Mouse (Mus musculus): ENCODE measurements around the gene Clip2.

GRCm38 (mm10) chr5:134442066-134442465 lies 110.2 kb downstream of the Clip2 start:
- TF ChIP-seq CTCF (IDR thresholded peaks at IDR 0.05; ENCODE audit: extremely low read depth, insufficient read length, insufficient replicate concordance, low read depth, low read length): no peak
- no peak for TF ChIP-seq POLR2A (IDR thresholded peaks at IDR 0.05; ENCODE audit: low read depth, low read length)
